Mouse (Mus musculus): Measurements from ENCODE around the gene Mef2c. TPM values are rescaled to one million over a fixed set of nuclear protein-coding genes. Genes with fewer than 3 reads are reported as not detected.
A peak's percentile ranks its signal among the peaks of the same experiment; 100 is the strongest.

The Mef2c gene
- total RNA-seq, 2 experiments from 2014 or later: 88.2 to 97.3 TPM

DNA sequence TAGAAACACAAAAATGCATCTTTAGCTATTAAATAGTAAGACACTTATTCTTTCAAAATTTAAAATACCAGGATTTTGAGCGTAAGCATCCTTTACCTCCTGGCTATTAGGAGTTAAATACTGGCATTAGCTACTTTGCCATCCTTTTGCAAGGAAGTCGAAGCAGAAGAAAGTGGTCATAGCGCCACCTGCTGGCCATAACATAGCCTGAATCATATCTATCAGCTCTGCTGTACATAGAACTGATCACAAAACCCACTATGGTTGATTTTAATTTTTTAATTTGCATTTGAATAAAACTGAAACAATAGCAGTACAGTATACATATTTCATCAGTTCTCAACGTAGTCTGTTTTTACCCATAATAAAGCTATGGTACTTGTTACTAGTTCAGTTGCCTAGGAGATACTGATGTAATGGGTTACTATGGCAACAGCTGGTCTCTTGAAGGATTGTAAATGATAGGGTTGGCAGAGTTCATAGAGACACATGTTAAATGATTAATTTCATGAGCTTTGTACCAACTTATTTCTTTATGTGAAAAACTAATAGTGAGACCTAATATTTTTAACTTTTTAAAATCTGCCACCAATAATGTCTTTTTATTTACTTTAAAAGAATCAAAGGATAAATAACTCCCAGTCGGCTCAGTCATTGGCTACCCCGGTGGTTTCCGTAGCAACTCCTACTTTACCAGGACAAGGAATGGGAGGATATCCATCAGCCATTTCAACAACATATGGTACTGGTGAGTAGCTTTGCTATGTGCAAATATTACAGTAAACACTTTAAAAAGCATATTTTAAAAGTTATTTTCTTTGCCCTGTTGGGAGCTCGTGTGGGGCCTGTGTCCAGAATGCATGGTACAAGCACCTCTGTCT, 151.3 kb downstream of the Mef2c start:
- peak; percentile 70 for ATAC-seq (replicated peaks; ENCODE audit: poor library complexity, severe bottlenecking)

- no peak for ATAC-seq (replicated peaks; ENCODE audit: poor library complexity, severe bottlenecking)
Measured at GRCm38 (mm10) chr13:83656094-83656493, 152.3 kb downstream of the Mef2c start.

GRCm38 (mm10) chr13:83656773-83657172, 152.9 kb downstream of the Mef2c start:
- ATAC-seq (replicated peaks; ENCODE audit: poor library complexity, severe bottlenecking): peak; percentile 53; the same call in 1 of the 2 replicates

- ATAC-seq (replicated peaks; ENCODE audit: poor library complexity, severe bottlenecking): no peak
Measured at GRCm38 (mm10) chr13:83660722-83661121, 156.9 kb downstream of the Mef2c start.

DNA sequence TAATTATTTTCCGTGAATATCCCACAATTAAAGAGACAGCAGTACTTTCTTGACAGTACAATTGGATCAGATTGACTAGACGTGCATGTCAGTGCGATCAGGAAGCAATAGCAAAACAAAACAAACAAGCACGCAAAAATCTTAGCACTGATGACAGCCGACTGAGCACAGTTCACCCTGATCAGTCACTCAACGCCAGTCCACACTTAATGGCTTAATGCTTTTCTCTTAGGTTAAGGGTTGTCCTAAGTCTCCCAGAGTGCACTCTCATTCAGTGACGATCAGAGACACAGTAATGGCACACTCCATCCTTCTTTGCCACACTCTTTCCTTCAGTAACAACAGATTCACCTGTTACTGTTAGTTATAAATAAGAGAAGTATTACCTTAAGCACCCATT, 157.3 kb downstream of the Mef2c start:
- no peak for ATAC-seq (replicated peaks; ENCODE audit: poor library complexity, severe bottlenecking)

DNA sequence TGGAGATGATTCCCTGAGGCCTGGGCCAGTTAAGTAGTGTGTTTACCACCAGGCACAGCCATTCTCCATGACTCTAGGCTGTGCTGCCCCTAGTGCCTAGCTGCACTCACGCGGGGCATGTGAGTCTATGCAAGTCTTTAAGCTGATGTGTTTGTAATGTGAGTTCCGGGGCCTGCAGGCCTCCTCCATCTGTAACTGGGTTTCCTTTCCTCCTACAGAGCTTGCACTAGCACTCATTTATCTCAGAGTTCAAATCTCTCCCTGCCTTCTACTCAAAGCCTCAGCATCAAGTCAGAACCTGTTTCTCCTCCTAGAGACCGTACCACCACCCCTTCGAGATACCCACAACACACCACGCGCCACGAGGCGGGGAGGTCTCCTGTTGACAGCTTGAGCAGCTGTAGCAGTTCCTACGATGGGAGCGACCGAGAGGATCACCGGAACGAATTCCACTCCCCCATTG, 158.3 kb downstream of the Mef2c start:
- no peak for ATAC-seq (replicated peaks; ENCODE audit: poor library complexity, severe bottlenecking)

GRCm38 (mm10) chr13:83666179-83666578, 162.3 kb downstream of the Mef2c start:
- no peak for ATAC-seq (replicated peaks; ENCODE audit: poor library complexity, severe bottlenecking)

DNA sequence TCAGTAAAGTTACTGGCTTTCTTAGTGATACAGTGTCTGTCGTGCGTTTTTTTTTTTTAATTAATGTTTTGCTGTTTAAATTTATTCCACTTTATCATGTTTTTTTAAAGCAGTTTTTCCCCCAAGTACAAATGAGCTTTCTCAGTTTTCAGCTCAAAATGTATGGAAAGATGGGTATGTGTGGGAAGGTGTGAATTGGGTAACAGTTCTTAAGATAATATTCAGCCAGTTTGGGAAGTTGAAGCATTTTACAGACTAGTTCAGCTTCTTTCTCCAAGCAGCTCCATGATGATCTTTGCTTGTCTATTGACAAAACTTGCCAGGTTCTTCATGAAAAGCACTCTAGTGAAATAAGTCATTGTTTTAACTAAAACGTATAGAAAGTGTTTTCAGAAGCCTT, 163.2 kb downstream of the Mef2c start:
- no peak for ATAC-seq (replicated peaks; ENCODE audit: poor library complexity, severe bottlenecking)

GRCm38 (mm10) chr13:83707611-83708010, 203.8 kb downstream of the Mef2c start:
- ATAC-seq (replicated peaks; ENCODE audit: poor library complexity, severe bottlenecking): no peak

GRCm38 (mm10) chr13:83712778-83713380, 209.0 kb downstream of the Mef2c start:
- no peak for ATAC-seq (replicated peaks; ENCODE audit: poor library complexity, severe bottlenecking)

- ATAC-seq (replicated peaks; ENCODE audit: poor library complexity, severe bottlenecking): no peak
Measured at GRCm38 (mm10) chr13:83713661-83714291, 209.9 kb downstream of the Mef2c start.

DNA sequence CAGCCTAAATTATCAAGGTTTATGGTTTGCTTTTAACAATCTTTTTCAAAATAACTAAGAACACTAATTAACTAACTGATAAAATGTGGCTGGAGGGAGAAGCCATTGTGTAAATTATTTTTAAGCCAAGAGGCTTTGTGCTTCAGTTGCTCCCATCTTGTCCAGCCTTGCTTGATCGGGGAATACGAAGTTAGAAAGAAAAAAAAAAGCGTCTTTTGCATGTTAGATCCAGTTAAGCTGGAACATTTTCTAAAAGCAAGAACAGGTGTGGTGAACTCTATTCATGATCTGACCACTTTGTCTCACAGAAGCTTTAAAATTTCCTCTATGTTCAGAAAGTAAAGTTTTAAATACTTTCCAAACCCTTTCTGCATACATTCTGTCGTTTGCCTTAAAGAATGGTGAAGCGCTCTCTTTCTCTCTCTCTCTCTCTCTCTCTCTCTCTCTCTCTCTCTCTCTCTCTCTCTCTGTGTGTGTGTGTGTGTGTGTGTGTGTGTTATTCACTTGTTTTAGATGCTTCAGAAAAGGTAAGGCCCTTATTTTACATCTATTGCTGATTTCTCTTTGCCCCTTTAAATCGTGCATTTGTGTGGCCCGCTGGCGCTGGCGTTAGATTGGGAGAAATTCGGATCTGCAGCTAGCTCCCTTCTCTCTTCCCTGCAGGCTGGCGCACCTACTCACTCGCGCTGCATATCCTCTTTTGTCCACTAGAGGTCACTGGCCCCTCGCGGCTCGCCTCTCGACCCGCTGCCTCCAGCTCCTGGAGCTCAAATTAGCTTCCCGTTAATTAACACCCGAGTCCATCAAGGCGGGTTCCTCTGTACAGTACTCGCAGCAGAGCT, 210.9 kb downstream of the Mef2c start:
- peak; percentile 95 for ATAC-seq (replicated peaks; ENCODE audit: poor library complexity, severe bottlenecking)

- ATAC-seq (replicated peaks; ENCODE audit: poor library complexity, severe bottlenecking): no peak
Measured at GRCm38 (mm10) chr13:83715308-83715785, 211.5 kb downstream of the Mef2c start.

DNA sequence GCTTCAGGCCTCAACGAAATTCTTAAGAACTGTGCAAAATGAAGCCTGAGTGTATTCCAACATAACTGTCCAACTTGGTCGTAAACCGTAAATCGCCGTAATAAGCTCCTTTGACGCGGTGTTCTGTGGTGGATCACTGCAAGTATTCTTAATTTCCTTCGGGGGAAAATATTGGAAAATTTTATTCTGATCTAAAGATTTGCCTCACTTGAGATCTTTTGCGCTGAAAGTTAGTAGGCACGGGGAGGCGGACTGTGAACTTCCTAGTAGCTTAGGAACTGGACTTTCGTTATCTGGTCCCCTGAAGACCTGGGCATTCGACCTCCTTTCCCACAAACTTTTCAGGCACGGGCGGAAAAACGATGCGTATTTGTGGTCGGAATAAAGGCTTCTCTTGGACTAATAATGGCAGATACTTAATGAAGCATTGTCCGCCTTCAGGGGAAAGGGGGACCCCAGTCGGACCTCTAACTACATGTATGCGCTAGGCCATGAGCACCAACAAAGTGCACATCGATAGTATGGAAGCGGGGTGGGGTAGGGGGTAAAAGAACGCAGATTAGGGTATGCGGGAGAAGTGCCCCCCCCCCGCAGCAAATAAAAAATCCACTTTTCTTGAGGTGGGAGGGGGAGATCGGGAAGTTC, 212.3 kb downstream of the Mef2c start:
- no peak for ATAC-seq (replicated peaks; ENCODE audit: poor library complexity, severe bottlenecking)

All from granulocyte monocyte progenitor cell, adult 5-6 weeks (primary cell).